Mouse (Mus musculus): Measurements from ENCODE around the gene Nsun7. TPM values are rescaled to one million over a fixed set of nuclear protein-coding genes. Genes with fewer than 3 reads are reported as not detected.
A peak's percentile ranks its signal among the peaks of the same experiment; 100 is the strongest.

The Nsun7 gene
- total and polyA plus RNA-seq, 3 experiments: not detected

DNA sequence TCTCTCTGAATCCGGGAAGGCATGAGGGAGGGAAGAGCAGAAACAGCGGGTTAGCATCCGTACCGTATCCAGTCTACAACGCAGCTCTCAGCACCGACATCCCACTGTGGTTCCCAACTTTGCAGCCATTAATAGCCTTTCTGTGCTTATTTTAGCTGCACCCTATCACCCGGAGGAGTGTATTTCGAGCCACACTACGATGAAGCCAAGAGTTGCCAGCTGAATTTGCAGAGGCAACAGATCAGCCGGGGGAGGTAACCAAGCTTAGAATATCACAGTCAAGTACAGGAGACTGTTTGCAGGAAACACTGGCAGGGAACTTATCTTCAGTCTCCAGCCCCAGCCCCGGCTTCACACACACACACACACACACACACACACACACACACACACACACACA is 63.9 kb downstream of the Nsun7 start:
- no peaks in the 10 kb centered on the region for H3K4me1 ChIP-seq (ENCODE audit: control insufficient read depth in 1 of 2, insufficient read depth in 2 of 2, low read length in 2 of 2)
- no peak overlapping the region for H3K4me3 ChIP-seq (ENCODE audit: control insufficient read depth in 1 of 2, insufficient read depth in 1 of 2, low read depth in 2 of 2, low read length in 2 of 2)
- H3K9me3 ChIP-seq (replicated peaks; ENCODE audit: insufficient read depth, low read length): no peaks in the 10 kb centered on the region; the same call in 1 of the 2 replicates
- no peaks in the 10 kb centered on the region for H3K36me3 ChIP-seq (ENCODE audit: control insufficient read depth in 1 of 2, insufficient read depth in 2 of 2, low read length in 2 of 2)
- no peak overlapping the region for H3K27ac ChIP-seq (ENCODE audit: control insufficient read depth, low read depth, low read length)
- no peaks in the 10 kb centered on the region for H3K27me3 ChIP-seq (ENCODE audit: control insufficient read depth in 1 of 2, insufficient read depth in 2 of 2, low read length in 2 of 2)
- no peak for DNase-seq (ENCODE audit: low read depth, low spot score)
- TF ChIP-seq SMC3 (IDR thresholded peaks at IDR 0.05; ENCODE audit: low read depth, low read length) (no peak), USF2 (IDR thresholded peaks at IDR 0.05; ENCODE audit: borderline replicate concordance in 1 of 2, insufficient read depth in 1 of 2, low read depth in 1 of 2, low read length in 2 of 2) (no peak)
- H3K9ac ChIP-seq (ENCODE audit: control insufficient read depth, low read depth, low read length, poor library complexity, severe bottlenecking): no peak overlapping the region
- H3K79me2 ChIP-seq (ENCODE audit: control insufficient read depth, insufficient read depth, low read length, poor library complexity): no peaks in the 10 kb centered on the region

DNA sequence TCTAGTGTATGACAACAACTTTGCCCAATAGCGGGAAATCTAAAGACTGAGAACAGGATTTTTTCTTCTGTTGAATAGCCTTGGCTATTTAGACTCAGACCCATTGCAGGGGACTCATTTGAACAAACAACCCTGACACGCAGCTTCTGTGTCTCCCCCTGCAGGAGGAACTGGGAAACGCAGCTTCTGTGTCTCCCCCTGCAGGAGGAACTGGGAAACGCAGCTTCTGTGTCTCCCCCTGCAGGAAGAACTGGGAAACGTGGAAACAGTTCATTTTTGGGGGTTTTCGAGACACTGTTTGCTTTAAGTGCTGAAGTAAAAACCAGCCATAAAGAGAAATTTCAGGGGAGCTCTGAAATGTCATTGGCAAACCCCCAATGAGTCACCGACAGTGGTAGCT is 66.7 kb downstream of the Nsun7 start:
- Histone ChIP-seq H3K4me3 (ENCODE audit: control insufficient read depth in 1 of 2, insufficient read depth in 1 of 2, low read depth in 2 of 2, low read length in 2 of 2) (no peak overlapping the region), H3K27me3 (ENCODE audit: control insufficient read depth in 1 of 2, insufficient read depth in 2 of 2, low read length in 2 of 2) (no peaks in the 10 kb centered on the region), H3K27ac (ENCODE audit: control insufficient read depth, low read depth, low read length) (no peak overlapping the region), H3K4me1 (ENCODE audit: control insufficient read depth in 1 of 2, insufficient read depth in 2 of 2, low read length in 2 of 2) (no peaks in the 10 kb centered on the region), H3K36me3 (ENCODE audit: control insufficient read depth in 1 of 2, insufficient read depth in 2 of 2, low read length in 2 of 2) (no peaks in the 10 kb centered on the region), H3K79me2 (ENCODE audit: control insufficient read depth, insufficient read depth, low read length, poor library complexity) (no peaks in the 10 kb centered on the region), H3K9ac (ENCODE audit: control insufficient read depth, low read depth, low read length, poor library complexity, severe bottlenecking) (no peak overlapping the region), H3K9me3 (replicated peaks; ENCODE audit: insufficient read depth, low read length) (no peaks in the 10 kb centered on the region; the same call in 1 of the 2 replicates)
- no peak for DNase-seq (ENCODE audit: low read depth, low spot score)
- peak; percentile 32 to 92 (median 52) for TF ChIP-seq CTCF (IDR thresholded peaks at IDR 0.05 in 2 of 3, conservative IDR thresholded peaks at IDR 0.05 in 1 of 3; ENCODE audit: control insufficient read depth in 1 of 3, insufficient read depth in 1 of 3, low read depth in 2 of 3, low read length in 3 of 3, poor library complexity in 1 of 3, severe bottlenecking in 1 of 3)
- TF ChIP-seq RCOR1 (IDR thresholded peaks at IDR 0.05; ENCODE audit: low read depth, low read length): no peak
- peak; percentile 24; the same call in 1 of the 2 replicates for TF ChIP-seq SMC3 (IDR thresholded peaks at IDR 0.05; ENCODE audit: low read depth, low read length)

DNA sequence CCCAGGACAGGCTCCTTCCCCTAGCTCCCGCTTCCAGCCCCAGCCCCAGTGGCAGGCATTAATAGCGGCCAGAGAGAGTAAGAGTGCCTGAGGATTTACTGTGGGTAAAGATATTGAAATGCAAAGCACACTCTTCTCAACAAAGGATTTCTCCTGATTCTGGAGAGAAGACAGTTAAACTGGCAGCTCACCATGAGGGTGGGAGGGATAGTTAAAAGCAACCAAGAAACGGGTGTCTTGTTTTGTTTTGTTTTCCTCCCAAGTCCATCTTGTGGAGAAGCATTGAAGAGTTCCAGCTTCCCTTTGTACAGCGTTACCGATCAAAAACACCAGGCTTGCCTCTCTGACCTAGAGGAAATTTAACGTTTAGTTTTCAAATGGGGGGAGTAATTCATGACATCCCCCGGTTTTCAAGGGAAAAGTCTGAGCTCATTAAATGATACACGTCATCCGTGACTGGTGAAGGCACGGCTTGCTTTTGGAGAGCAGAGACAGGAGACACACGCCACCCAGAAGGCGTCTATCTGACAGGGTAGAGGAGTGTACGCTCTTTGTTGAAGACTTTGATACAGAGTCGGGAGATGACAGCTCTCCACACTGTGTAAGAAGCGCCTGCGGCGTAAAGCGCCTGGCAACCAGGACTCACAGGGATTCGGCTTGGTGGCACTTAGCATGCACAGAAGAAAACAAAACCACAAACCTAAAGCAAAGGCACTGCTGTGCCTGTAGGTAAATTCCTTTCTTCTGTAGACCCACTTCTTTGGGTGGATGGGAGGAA is 68.4 kb downstream of the Nsun7 start:
- H3K4me3 ChIP-seq (ENCODE audit: control insufficient read depth in 1 of 2, insufficient read depth in 1 of 2, low read depth in 2 of 2, low read length in 2 of 2): no peak overlapping the region
- H3K9ac ChIP-seq (ENCODE audit: control insufficient read depth, low read depth, low read length, poor library complexity, severe bottlenecking): no peak overlapping the region
- no peak overlapping the region for H3K27ac ChIP-seq (ENCODE audit: control insufficient read depth, low read depth, low read length)
- H3K36me3 ChIP-seq (ENCODE audit: control insufficient read depth in 1 of 2, insufficient read depth in 2 of 2, low read length in 2 of 2): no peaks in the 10 kb centered on the region
- TF ChIP-seq BHLHE40 (IDR thresholded peaks at IDR 0.05; ENCODE audit: borderline replicate concordance, low read depth, low read length) (no peak), EP300 (IDR thresholded peaks at IDR 0.05; ENCODE audit: low read depth in 1 of 2, low read length in 2 of 2) (no peak), RAD21 (IDR thresholded peaks at IDR 0.05; ENCODE audit: low read depth, low read length) (no peak), TAL1 (IDR thresholded peaks at IDR 0.05; ENCODE audit: low read length) (no peak), GABPA (IDR thresholded peaks at IDR 0.05; ENCODE audit: low read depth, low read length) (no peak), MAX (IDR thresholded peaks at IDR 0.05; ENCODE audit: low read length) (no peak), MAZ (IDR thresholded peaks at IDR 0.05; ENCODE audit: low read depth, low read length) (no peak), MYB (IDR thresholded peaks at IDR 0.05; ENCODE audit: low read depth, low read length) (no peak), TCF12 (IDR thresholded peaks at IDR 0.05; ENCODE audit: low read depth, low read length) (no peak), POLR2AphosphoS2 (IDR thresholded peaks at IDR 0.05; ENCODE audit: low read length) (no peak), MYC (IDR thresholded peaks at IDR 0.05; ENCODE audit: low read depth, low read length) (no peak), SMC3 (IDR thresholded peaks at IDR 0.05; ENCODE audit: low read depth, low read length) (no peak), ZNF384 (IDR thresholded peaks at IDR 0.05; ENCODE audit: low read depth, low read length) (no peak)
- H3K4me1 ChIP-seq (ENCODE audit: control insufficient read depth in 1 of 2, insufficient read depth in 2 of 2, low read length in 2 of 2): no peaks in the 10 kb centered on the region
- H3K79me2 ChIP-seq (ENCODE audit: control insufficient read depth, insufficient read depth, low read length, poor library complexity): no peaks in the 10 kb centered on the region
- DNase-seq (ENCODE audit: low read depth, low spot score): no peak
- no peaks in the 10 kb centered on the region; the same call in 1 of the 2 replicates for H3K9me3 ChIP-seq (replicated peaks; ENCODE audit: insufficient read depth, low read length)
- H3K27me3 ChIP-seq (ENCODE audit: control insufficient read depth in 1 of 2, insufficient read depth in 2 of 2, low read length in 2 of 2): no peaks in the 10 kb centered on the region

Data from MEL (cell line).